Mouse (Mus musculus) hindbrain, embryonic 10.5 days (tissue): ENCODE data around the gene Trmt112. TPM values are rescaled to one million over a fixed set of nuclear protein-coding genes. Genes with fewer than 3 reads are reported as not detected.

ENCODE experiments used
- DNase-seq: peaks from one replicate; pipeline ENCODE4 v3.0.0-alpha.2; 2017; ENCODE audit warnings: low spot score
- H3K27ac ChIP-seq: fragments of 300-500 bp; sonication (generic); 2 replicates; pipeline ENCODE4 v1.5.1; 2016; ENCODE audit warnings: mild to moderate bottlenecking, moderate library complexity
- H3K27me3 ChIP-seq: fragments of 300-500 bp; sonication (generic); 2 replicates; pipeline ENCODE4 v1.6.1; 2016; ENCODE audit warnings: mild to moderate bottlenecking; ENCODE audit not compliant: poor library complexity, insufficient read depth, severe bottlenecking
- H3K36me3 ChIP-seq: fragments of 300-500 bp; sonication (generic); 2 replicates; pipeline ENCODE4 v1.6.1; 2016; ENCODE audit warnings: mild to moderate bottlenecking, moderate library complexity
- H3K4me1 ChIP-seq: fragments of 300-500 bp; sonication (generic); replicated peaks from 2 replicates; pipeline ENCODE4 v1.6.1; 2016; ENCODE audit warnings: mild to moderate bottlenecking
- H3K4me3 ChIP-seq: fragments of 300-500 bp; sonication (generic); 2 replicates; pipeline ENCODE4 v1.5.1; 2016; ENCODE audit warnings: mild to moderate bottlenecking, moderate library complexity
- H3K9me3 ChIP-seq: fragments of 300-500 bp; sonication (generic); 2 replicates; pipeline ENCODE4 v1.6.1; 2016; ENCODE audit warnings: mild to moderate bottlenecking, moderate library complexity
- WGBS: fragments of 180-500 bp; shearing (Covaris S2); methylation state at CpG from one replicate; pipeline ENCODE4 v1.1.7; 2016; 5-methylcytosine and 5-hydroxymethylcytosine counted together
- polyA plus RNA-seq: library from polyadenylated mRNA; unstranded; fragments of >200 nt; fragmentation: Nextera tagmentation; extraction: Ambion mirVana; gene quantifications from 2 replicates; pipeline ENCODE4 v1.2.1, GENCODE M21; 2016

Trmt112 gene
- polyA plus RNA-seq, 1 experiment from 2014 or later = 148 TPM

- H3K36me3 ChIP-seq = peaks cover 28% of the 10 kb centered on the region
- no peaks in the 10 kb centered on the region for H3K9me3 ChIP-seq
- H3K4me1 ChIP-seq = peaks cover 34% of the 10 kb centered on the region
- no peak for DNase-seq
- H3K27me3 ChIP-seq = no peaks in the 10 kb centered on the region
- H3K27ac ChIP-seq = peak overlapping the region; percentile 97
- 52% methylated on average over 5 of the region's 5 CpGs for WGBS
- peak overlapping the region; percentile 65 for H3K4me3 ChIP-seq
Measured at GRCm38 (mm10) chr19:6949951-6950350, 40.5 kb downstream of the Trmt112 start.

GRCm38 (mm10) chr19:6950613-6951153, 41.2 kb downstream of the Trmt112 start:
- H3K27me3 ChIP-seq = no peaks in the 10 kb centered on the region
- under 1% methylated on average over 28 of the region's 28 CpGs for WGBS

GRCm38 (mm10) chr19:6951381-6951968, 42.0 kb downstream of the Trmt112 start:
- Histone ChIP-seq H3K27ac (peak overlapping the region; percentile 97), H3K36me3 (peaks cover 33% of the 10 kb centered on the region), H3K9me3 (no peaks in the 10 kb centered on the region), H3K4me3 (peak overlapping the region; percentile 65), H3K4me1 (peaks cover 39% of the 10 kb centered on the region), H3K27me3 (no peaks in the 10 kb centered on the region)
- peak; percentile 93 for DNase-seq
- WGBS = under 1% methylated on average over 35 of the region's 35 CpGs

More at GRCm38 (mm10) chr19:6950613-6951153, 41.2 kb downstream of the Trmt112 start:
- Histone ChIP-seq H3K4me3 (peak overlapping the region; percentile 65), H3K36me3 (peaks cover 29% of the 10 kb centered on the region), H3K9me3 (no peaks in the 10 kb centered on the region), H3K27ac (peak overlapping the region; percentile 97), H3K4me1 (peaks cover 34% of the 10 kb centered on the region)
- peak; percentile 75 for DNase-seq

GRCm38 (mm10) chr19:6951994-6952711, 42.7 kb downstream of the Trmt112 start:
- WGBS = 2% methylated on average over 31 of the region's 31 CpGs
- H3K9me3 ChIP-seq = no peaks in the 10 kb centered on the region
- H3K27ac ChIP-seq = peak overlapping the region; percentile 97
- no peaks in the 10 kb centered on the region for H3K27me3 ChIP-seq
- H3K36me3 ChIP-seq = peaks cover 37% of the 10 kb centered on the region
- peak; percentile 64 for DNase-seq
- H3K4me1 ChIP-seq = peaks cover 39% of the 10 kb centered on the region
- peak overlapping the region; percentile 65 for H3K4me3 ChIP-seq

- WGBS = 22% methylated on average over 3 of the region's 3 CpGs
- Histone ChIP-seq H3K9me3 (no peaks in the 10 kb centered on the region), H3K27me3 (no peaks in the 10 kb centered on the region), H3K4me3 (peak overlapping the region; percentile 65), H3K4me1 (peaks cover 39% of the 10 kb centered on the region), H3K27ac (peak overlapping the region; percentile 97), H3K36me3 (peaks cover 43% of the 10 kb centered on the region)
- DNase-seq = no peak
Measured at GRCm38 (mm10) chr19:6952712-6953037, 43.2 kb downstream of the Trmt112 start.

- peak overlapping the region; percentile 0; the same call in 1 of the 2 replicates for H3K4me3 ChIP-seq
- peaks cover 39% of the 10 kb centered on the region for H3K4me1 ChIP-seq
- no peaks in the 10 kb centered on the region for H3K9me3 ChIP-seq
- peak overlapping the region; percentile 25; the same call in 1 of the 2 replicates for H3K27ac ChIP-seq
- H3K36me3 ChIP-seq = peaks cover 49% of the 10 kb centered on the region
- 65% methylated on average over 9 of the region's 9 CpGs for WGBS
- H3K27me3 ChIP-seq = no peaks in the 10 kb centered on the region
- no peak for DNase-seq
Measured at GRCm38 (mm10) chr19:6954046-6954445, 44.5 kb downstream of the Trmt112 start.

GRCm38 (mm10) chr19:6955424-6955823, 45.9 kb downstream of the Trmt112 start:
- H3K27ac ChIP-seq = no peak overlapping the region
- no peak overlapping the region for H3K4me3 ChIP-seq
- H3K36me3 ChIP-seq = peaks cover 63% of the 10 kb centered on the region
- H3K4me1 ChIP-seq = peaks cover 29% of the 10 kb centered on the region
- 88% methylated on average over 7 of the region's 7 CpGs for WGBS
- H3K9me3 ChIP-seq = no peaks in the 10 kb centered on the region
- H3K27me3 ChIP-seq = no peaks in the 10 kb centered on the region
- DNase-seq = no peak

- 85% methylated on average over 10 of the region's 10 CpGs for WGBS
- Histone ChIP-seq H3K27ac (0 out of 2 replicates have a peak overlapping the region, but pooled peaks have one; percentile 35), H3K9me3 (no peaks in the 10 kb centered on the region), H3K27me3 (no peaks in the 10 kb centered on the region), H3K4me1 (peaks cover 27% of the 10 kb centered on the region), H3K4me3 (0 out of 2 replicates have a peak overlapping the region, but pooled peaks have one; percentile 9), H3K36me3 (peaks cover 65% of the 10 kb centered on the region)
- DNase-seq = no peak
Measured at GRCm38 (mm10) chr19:6956461-6956860, 47.0 kb downstream of the Trmt112 start.

Other genes starting within 250 kb of the Trmt112 start
- 6.2 and 7.7 TPM in 2 replicates for gene Rps6ka4, start 69.1 kb upstream of the Trmt112 start, polyA plus RNA-seq
- gene Ccdc88b, start 51.5 kb upstream of the Trmt112 start, polyA plus RNA-seq = 0.37 and 1.2 TPM in 2 replicates
- 155 and 196 TPM in 2 replicates for gene Prdx5, start 408 bp downstream of the Trmt112 start, polyA plus RNA-seq
- 8.4 and 12.0 TPM in 2 replicates for gene Esrra, start 12.1 kb downstream of the Trmt112 start, polyA plus RNA-seq
- gene Catsperz, start 15.7 kb downstream of the Trmt112 start, polyA plus RNA-seq = 0.46 TPM in 1 of 2 replicates, not detected in the other
- not detected in 2 replicates for gene Kcnk4, start 24.8 kb downstream of the Trmt112 start, polyA plus RNA-seq
- gene Bad, start 32.2 kb downstream of the Trmt112 start, polyA plus RNA-seq = 63.1 and 75.5 TPM in 2 replicates
- gene Gpr137, start 32.8 kb downstream of the Trmt112 start, polyA plus RNA-seq = 31.2 and 40.9 TPM in 2 replicates
- 157 and 186 TPM in 2 replicates for gene Ppp1r14b, start 65.3 kb downstream of the Trmt112 start, polyA plus RNA-seq
- 22.3 and 28.3 TPM in 2 replicates for gene Plcb3, start 66.8 kb downstream of the Trmt112 start, polyA plus RNA-seq
- 119 and 121 TPM in 2 replicates for gene Fkbp2, start 70.8 kb downstream of the Trmt112 start, polyA plus RNA-seq
- gene Vegfb, start 78.0 kb downstream of the Trmt112 start, polyA plus RNA-seq = 35.6 and 36.2 TPM in 2 replicates
- gene Dnajc4, start 82.9 kb downstream of the Trmt112 start, polyA plus RNA-seq = 18.7 and 23.3 TPM in 2 replicates
- gene Nudt22, start 86.4 kb downstream of the Trmt112 start, polyA plus RNA-seq = 20.6 and 23.2 TPM in 2 replicates
- gene Trpt1, start 86.4 kb downstream of the Trmt112 start, polyA plus RNA-seq = 9.9 and 13.5 TPM in 2 replicates
- 8.7 and 10.1 TPM in 2 replicates for gene Fermt3, start 109.8 kb downstream of the Trmt112 start, polyA plus RNA-seq
- gene Stip1, start 130.3 kb downstream of the Trmt112 start, polyA plus RNA-seq = 372 and 451 TPM in 2 replicates
- gene Macrod1, start 147.1 kb downstream of the Trmt112 start, polyA plus RNA-seq = 2.9 and 3.4 TPM in 2 replicates
- gene Flrt1, start 196.0 kb downstream of the Trmt112 start, polyA plus RNA-seq = 3.1 and 4.0 TPM in 2 replicates